Mouse (Mus musculus) heart, embryonic 13.5 days (tissue): ENCODE data around the gene Rbm44. TPM values are rescaled to one million over a fixed set of nuclear protein-coding genes. Genes with fewer than 3 reads are reported as not detected.

ENCODE experiments used
- polyA plus RNA-seq: library from polyadenylated mRNA; unstranded; fragments of >200 nt; fragmentation: Nextera tagmentation; extraction: Ambion mirVana; gene quantifications from 2 replicates; pipeline ENCODE4 v1.2.1, GENCODE M21; 2015

The Rbm44 gene
- polyA plus RNA-seq, 1 experiment from 2014 or later: 2.1 TPM

Other genes with a start within 250 kb of the Rbm44 start
- 0.04 and 0.40 TPM in 2 replicates for gene Mlph, start 230.0 kb upstream of the Rbm44 start, polyA plus RNA-seq
- not detected in 2 replicates for gene Prlh, start 192.0 kb upstream of the Rbm44 start, polyA plus RNA-seq
- gene Rab17, start 175.4 kb upstream of the Rbm44 start, polyA plus RNA-seq: 0.57 and 1.5 TPM in 2 replicates
- 122 and 137 TPM in 2 replicates for gene Lrrfip1, start 146.4 kb upstream of the Rbm44 start, polyA plus RNA-seq
- gene Ramp1, start 34.7 kb downstream of the Rbm44 start, polyA plus RNA-seq: 25.8 and 31.3 TPM in 2 replicates
- gene Ube2f, start 105.2 kb downstream of the Rbm44 start, polyA plus RNA-seq: 61.2 and 64.8 TPM in 2 replicates
- gene Scly, start 153.2 kb downstream of the Rbm44 start, polyA plus RNA-seq: 12.6 and 15.9 TPM in 2 replicates
- 0.07 TPM in 1 of 2 replicates, not detected in the other for gene Espnl, start 177.0 kb downstream of the Rbm44 start, polyA plus RNA-seq
- 43.7 and 48.6 TPM in 2 replicates for gene Klhl30, start 205.9 kb downstream of the Rbm44 start, polyA plus RNA-seq
- 1.3 and 1.8 TPM in 2 replicates for gene Erfe, start 221.3 kb downstream of the Rbm44 start, polyA plus RNA-seq